Mouse (Mus musculus) retina, postnatal 1 day (tissue): ENCODE measurements around the gene Gpbar1.
"Not testable (repeated sequence)": the region's sequence is repeated elsewhere in the genome, so short reads cannot be mapped to it uniquely, and the experiment has no call there.

Source experiments
- DNase-seq: peaks from one replicate; pipeline ENCODE4 v3.0.0-alpha.2; 2012

The Gpbar1 gene

GRCm38 (mm10) chr1:74296477-74296876, 18.1 kb downstream of the Gpbar1 start:
- DNase-seq, result no peak

DNA sequence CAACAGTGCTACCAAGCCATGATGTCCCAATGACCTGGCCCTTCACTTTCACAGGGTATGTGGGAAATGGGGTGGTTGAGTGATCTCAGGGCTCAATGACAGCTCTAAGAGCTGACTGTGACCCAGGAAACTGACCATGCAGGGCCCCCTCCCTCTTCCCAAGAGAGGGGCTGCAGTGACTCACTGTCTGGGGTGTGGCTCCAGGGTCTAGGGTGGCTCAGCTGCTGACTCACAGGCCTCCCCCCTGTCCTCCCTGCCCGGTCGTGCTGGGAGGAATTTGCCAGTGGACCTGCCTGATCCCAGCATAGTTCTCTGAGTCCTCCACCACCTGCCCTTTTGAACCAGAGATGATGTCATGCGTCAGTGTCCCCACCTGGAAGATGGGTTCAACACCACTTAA, 18.9 kb downstream of the Gpbar1 start:
- DNase-seq, result no peak

DNA sequence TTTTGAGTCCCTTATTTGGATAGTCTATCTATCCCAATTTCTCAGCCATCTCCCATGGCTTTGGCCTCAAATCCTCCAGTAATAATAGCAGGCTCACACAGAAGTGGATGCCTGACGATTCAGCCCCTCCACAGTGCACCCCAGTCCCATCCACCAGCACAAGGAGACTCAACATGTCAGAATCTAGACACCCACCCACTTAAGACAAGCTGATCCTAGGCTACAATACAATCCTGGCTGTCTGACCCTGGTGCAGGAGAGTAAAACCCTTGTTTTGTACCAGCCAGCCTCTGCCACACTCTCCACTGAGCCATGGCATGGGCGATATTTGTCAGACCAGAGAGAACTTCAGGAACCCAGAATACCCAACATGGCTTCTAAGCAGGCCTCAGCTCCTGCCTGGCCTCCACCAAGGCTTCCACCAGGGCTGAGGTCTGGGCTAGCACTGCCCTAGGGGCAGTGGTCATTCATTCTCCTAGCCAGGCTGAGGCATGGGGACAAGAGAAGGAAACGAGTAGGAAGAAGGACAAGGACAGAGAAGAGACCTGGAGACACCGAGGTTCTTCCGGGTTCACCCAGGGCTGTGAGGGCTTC, 19.9 kb downstream of the Gpbar1 start:
- no peak for DNase-seq

- DNase-seq, result no peak
Observed at GRCm38 (mm10) chr1:74298996-74299395, 20.6 kb downstream of the Gpbar1 start.

DNA sequence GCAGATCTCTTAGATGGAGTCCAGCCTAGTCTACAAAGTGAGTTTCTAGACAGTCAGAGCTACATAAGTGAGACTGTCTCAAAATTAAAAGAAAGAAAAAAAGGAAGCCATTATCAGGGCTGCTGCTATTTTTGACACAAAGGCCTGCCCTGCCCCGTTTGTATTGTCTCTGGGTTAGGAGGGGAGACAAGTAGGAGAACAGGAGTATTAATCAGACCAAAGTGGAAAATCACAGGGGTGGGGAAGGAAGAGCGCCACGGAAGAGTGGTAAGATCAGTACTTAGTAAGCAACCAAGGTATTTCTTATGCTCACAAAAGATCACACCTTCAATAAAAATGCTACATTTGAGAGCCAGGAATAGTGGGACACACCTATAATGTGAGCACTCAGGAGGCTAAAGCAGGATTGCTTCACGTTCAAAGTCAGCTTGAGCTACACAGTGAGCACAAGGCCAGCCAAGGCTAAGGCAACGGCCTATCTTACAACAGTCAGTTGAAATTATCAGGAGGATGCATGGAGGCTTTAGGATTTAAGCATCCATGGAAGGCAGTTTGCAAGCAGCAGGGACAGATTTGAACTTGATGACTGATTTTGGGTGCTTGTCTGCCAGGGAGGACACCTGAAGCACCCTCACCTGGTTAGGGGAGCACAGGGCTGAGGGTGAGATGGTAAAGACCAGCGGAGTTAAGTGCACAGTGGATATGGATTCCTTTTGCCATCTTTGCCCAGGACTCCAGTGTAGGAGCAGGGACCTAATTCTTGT, 22.2 kb downstream of the Gpbar1 start:
- DNase-seq, result no peak

GRCm38 (mm10) chr1:74302229-74302628, 23.9 kb downstream of the Gpbar1 start:
- DNase-seq, result no peak

DNA sequence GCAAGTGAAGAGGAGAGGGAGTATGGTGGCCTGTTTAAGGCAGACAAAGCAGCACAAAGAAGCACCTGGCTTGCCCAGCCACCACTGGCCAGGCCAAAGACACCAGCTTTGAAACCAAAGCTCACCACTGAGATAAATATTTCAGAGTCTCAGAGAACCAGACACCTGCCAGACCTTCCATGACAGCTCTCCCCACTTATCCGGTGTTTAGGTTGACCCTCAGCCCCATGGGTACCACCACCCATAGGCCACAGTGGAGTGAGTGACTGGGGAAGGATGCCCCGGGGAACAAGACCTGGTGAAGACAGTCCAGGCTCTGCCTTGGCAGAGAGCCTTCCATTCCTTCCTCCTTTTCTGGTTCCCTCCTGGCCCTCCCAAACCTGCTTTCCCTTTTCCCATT, 24.5 kb downstream of the Gpbar1 start:
- DNase-seq, result no peak

DNA sequence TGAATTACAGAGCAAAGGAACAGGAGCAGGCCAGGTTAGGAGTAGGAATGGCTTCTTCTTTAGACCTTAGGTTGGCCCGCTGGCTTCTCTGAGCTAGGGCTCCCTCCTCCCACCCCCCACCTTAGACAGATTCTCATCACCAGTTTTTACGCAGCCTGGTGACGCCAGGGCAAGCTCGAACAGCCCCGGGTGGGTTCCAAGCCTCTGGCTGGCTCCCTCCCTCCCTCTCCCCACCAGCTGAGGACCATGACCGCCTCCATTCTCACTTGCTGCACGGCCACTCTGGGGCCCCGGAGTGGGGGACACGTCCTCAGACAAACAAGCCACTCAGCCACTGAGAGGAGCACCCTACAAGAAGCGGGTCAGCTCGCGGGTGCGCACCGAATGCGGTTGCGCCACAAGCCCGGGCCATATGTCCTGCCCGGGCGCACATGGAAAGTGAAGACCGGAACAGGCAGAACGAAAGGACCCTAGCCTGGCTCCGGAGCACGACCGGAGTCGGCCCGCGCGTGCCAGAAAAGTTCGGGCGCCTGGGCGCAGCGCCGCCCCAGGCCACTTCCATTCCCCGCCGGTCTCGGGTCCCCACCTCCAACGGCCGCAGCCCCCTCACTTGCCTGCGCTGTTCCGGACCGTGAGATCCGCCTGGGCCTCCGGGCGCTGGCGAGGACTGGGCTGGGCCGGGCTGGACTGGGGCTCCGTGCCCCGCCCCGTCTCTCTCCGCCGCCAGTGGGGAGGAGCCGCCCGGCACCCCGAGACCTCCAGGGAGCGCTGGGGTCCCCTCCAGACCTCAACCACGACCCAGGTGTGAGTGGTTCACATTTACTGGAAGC, 25.4 kb downstream of the Gpbar1 start:
- peak; percentile 68 for DNase-seq

DNA sequence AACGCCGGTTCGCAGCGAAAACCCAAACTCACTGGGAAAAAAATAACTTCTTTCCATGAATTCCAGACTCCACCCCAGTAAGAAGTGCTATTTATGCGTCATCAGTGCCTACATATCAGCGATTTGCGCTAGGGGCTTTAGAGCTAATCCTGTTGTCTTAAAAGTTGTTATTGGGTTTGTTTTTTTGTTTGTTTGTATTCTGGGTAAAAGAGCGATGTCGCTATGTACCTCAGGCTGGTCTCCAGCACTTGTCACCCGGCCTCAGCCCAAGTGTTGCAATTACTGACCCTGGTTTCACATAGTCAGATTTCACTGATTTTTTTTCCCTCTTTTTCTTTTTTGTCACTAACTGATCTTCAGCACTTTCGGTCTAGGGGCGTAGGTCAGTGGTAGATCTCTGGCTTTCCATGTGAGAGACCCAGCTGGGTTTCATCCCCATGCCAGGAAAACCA, 26.0 kb downstream of the Gpbar1 start:
- no peak for DNase-seq

GRCm38 (mm10) chr1:74304946-74305345, 26.6 kb downstream of the Gpbar1 start:
- DNase-seq, result no peak

DNA sequence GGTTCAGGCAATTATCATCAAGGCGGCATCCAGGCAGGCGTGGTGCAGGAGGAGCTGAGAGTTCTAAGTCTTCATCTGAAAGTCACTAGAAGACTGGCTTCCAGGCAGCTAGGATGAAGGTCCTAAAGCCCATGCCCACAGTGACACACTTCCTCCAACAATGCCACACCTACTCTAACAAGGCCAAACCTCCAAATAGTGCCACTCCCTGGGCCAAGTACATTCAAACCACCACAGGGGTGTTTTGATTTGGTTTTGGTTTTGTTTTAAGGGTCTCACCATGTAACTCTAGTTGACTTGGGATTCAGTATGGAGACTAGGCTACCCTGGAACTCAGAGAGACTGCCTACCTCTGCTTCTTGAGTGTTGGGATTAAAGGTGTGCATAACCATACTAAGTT, 27.2 kb downstream of the Gpbar1 start, which contains the start of gene Tmbim1:
TSS of gene Tmbim1 (minus strand) at position 101 of the 400 bp plus-strand sequence.
- DNase-seq, result no peak

GRCm38 (mm10) chr1:74307146-74307545, 28.8 kb downstream of the Gpbar1 start:
- no peak for DNase-seq

GRCm38 (mm10) chr1:74308001-74308964, 29.9 kb downstream of the Gpbar1 start:
- no peak for DNase-seq

DNA sequence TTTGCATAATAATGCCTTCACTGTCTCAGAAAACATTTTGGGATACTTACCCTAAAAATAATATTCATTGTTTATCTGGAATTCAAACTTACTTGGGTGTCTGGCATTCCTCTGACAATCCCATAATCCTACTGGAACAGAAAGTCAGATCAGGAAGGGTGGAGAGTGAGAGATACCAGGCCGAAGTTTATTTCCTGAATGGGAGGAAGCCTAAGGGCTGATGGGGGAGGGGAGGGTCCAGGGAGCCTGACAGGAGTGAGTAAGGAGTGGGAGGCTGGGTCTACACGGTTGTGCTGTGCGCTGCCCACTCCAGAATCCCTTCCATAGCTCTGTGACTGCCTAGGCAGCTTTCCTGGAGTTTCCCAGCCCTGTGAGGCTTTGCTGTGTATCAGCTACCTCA, 31.4 kb downstream of the Gpbar1 start:
- DNase-seq, result no peak

GRCm38 (mm10) chr1:74313049-74313692, 34.8 kb downstream of the Gpbar1 start:
- peak; percentile 86 for DNase-seq

- DNase-seq, result no peak
Observed at GRCm38 (mm10) chr1:74314796-74315195, 36.4 kb downstream of the Gpbar1 start.

GRCm38 (mm10) chr1:74316114-74316827, 37.9 kb downstream of the Gpbar1 start:
- DNase-seq, result no peak

DNA sequence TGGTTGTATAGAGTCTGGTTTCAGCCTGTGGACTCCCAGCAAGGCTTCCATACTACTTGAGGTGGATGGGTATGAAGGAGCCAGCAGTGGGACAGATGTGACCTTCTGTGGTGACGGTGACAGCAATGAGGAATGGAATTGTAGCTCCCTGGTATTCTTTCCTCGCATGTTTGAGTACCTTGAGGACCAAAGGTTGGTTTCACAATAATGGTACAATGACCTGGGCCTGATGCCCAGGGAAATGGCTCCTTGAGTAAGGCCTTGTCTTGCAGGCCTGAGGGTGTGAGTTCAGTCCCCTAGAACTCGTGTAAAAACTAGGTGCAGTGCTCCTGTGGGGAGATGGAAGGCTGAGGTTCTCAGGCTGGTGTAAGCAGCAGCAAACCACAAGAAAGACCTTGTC, 40.4 kb downstream of the Gpbar1 start:
- DNase-seq, result no peak

GRCm38 (mm10) chr1:74321396-74321795, 43.0 kb downstream of the Gpbar1 start:
- no peak for DNase-seq

GRCm38 (mm10) chr1:74326916-74327315, 48.6 kb downstream of the Gpbar1 start:
- DNase-seq, result not testable (repeated sequence)
